Mouse (Mus musculus): ENCODE measurements around the gene Rapgef2.
"Not testable (repeated sequence)": the region's sequence is repeated elsewhere in the genome, so short reads cannot be mapped to it uniquely, and the experiment has no call there.

Gene Rapgef2

DNA sequence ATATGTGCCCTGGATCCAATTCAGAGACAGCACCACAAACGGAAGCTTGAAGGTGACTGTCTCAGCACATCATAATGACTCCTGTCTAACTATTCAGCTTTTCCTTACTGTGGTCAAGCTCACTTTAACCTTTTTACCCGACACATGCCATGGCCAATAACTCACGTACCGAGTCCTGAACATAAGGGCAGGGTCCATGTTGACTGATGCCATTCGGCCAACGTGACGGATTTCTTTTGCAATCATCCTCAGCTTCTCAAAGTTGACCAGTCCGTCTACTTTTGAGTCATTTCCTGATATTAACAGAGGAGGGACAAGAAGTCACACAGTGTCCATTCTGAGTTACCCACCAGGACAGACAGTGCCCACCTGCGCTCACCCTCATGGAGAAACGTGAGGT lies 203.3 kb downstream of the Rapgef2 start:
- no peak for DNase-seq

DNA sequence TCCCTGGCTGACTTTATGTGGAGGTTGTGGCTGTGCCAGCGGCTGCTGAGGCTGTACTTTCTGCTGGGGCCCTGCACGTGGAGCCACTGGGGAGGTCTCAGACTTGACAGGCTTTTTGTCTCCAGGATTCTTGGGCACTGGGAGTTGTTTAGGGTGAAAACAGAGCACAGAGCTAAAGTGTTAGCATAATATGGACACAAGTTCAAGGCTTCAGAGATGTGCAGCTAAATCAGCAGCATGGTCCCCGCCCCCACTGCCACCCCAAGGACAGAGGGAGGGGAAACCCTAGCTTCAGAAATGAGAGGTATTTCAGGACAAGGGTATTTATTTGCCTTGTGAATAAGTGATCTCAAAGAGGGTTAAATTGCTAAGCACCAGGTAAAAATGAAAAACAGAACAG lies 207.2 kb downstream of the Rapgef2 start:
- no peak for DNase-seq

DNA sequence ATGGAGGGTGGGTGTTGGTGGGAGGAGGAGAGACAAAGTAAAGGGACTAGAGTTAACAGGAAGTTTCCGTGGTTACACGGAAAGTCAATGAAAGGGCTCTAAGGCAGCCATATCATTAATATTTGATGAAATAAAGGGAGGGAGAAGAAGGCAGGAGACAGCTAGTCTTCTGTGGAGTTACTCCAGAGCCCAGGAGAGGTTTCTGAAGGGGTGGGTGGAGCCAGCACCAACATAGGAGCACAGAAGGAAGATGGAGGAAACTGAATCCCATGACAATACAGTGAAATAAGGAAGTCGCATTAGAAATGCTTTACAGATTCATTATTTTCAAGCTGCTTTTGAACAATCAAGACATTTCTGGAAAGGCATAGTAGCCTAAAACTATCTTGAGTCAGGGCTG lies 211.3 kb downstream of the Rapgef2 start:
- no peak for DNase-seq

GRCm38 (mm10) chr3:79073541-79074244 lies 212.6 kb downstream of the Rapgef2 start:
- no peak for DNase-seq

GRCm38 (mm10) chr3:79071561-79071960 lies 214.8 kb downstream of the Rapgef2 start:
- peak; percentile 15 for DNase-seq

GRCm38 (mm10) chr3:79069891-79070290 lies 216.4 kb downstream of the Rapgef2 start:
- no peak for DNase-seq

- no peak for DNase-seq
Observed at GRCm38 (mm10) chr3:79068976-79069375, 217.3 kb downstream of the Rapgef2 start.

GRCm38 (mm10) chr3:79066455-79067055 lies 219.8 kb downstream of the Rapgef2 start:
- no peak for DNase-seq

GRCm38 (mm10) chr3:79064096-79064495 lies 222.2 kb downstream of the Rapgef2 start:
- no peak for DNase-seq

DNA sequence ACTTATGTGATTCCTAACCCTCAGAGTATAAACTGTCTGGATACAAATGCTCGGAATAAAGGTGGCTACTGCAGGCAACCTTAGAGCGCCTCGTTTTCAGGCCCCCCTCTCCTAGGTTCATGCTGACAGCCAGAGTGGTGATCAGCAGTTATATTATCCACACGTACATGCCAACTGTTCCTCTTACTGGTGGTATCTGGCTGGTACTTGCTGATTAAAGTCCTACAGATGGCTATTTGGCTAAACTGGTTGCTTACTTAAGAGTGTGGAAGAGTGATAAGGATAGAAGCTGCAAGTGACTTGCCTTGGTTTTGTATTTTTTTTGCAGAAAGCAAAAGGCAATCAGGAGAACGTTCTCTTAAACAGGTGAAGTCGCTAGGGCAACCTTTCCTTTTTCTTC lies 224.9 kb downstream of the Rapgef2 start:
- DNase-seq: no peak

DNA sequence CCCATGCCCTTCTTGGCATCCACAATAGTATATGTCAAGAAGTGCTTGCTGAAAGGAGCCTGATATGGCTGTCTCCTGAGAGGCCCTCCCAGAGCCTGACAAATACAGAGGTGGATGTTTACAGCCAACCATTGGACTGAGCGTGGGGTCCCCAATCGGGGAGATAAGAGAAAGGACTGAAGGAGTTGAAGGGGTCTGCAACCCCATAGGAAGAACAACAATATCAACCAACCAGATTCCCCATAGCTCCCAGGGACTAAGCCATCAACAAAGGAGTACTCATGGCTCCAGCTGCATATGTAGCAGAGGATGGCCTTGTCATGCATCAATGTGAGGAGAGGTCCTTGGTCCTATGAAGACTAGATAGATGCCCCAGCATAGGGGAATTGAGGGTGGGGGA lies 227.8 kb downstream of the Rapgef2 start:
- not testable (repeated sequence) for DNase-seq

- no peak for DNase-seq
Observed at GRCm38 (mm10) chr3:79045251-79045650, 241.1 kb downstream of the Rapgef2 start.

DNA sequence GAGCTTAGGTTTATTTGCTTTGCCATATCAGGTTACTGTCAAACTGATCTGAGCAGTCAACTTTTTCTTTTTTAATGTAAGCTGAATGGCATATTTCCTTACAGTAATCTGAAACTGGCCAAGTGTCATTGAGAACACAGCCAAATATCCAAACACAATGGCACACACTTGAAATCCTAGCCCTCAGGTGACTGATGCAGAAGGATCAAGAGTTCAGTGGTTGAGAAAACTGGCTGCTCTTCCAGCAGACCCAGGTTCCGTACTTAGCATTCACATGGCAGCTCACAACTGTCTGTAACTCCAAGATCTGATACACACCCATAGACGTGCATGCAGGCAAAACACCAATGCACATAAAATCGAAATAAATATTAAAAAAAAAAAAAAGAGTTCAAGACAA lies 243.3 kb downstream of the Rapgef2 start:
- no peak for DNase-seq

- DNase-seq: no peak
Observed at GRCm38 (mm10) chr3:79039666-79040450, 246.5 kb downstream of the Rapgef2 start.

DNA sequence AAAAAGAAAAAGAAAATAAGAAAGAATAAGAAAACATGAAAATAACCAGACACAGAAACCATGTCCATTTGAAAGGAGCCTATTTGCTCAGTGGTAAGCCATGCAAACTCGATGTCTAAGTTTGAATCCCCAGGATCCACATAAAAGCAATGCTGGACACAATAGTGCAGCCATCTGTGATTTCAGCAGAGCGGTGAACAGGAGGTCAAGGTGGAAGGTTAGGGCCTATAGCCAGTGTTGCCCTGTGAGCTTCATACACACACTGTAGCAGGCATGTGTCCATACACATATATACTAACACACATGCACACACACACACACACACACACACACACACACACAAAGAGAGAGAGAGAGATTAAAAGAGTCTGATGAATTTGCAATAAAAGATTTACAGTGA lies 247.3 kb downstream of the Rapgef2 start:
- no peak for DNase-seq

DNA sequence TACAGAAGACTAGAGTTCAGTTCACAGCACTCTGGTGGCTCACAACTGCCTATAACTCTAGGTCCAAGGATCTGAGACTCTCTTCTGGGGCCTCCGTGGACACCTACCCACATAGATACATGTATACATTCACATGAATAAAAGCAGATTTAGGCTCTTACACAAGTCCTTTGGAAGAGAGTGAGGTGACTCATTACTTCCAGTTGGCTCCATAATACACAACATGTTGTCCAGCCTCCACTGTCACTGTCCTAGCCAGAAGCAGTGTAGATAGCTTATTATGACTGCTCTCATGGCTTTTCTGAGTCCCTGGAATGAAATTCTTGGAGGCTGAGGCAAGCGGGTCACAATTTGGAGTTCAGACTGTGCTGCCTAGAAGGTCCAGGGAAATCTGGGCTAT lies 251.9 kb downstream of the Rapgef2 start:
- DNase-seq: no peak

DNA sequence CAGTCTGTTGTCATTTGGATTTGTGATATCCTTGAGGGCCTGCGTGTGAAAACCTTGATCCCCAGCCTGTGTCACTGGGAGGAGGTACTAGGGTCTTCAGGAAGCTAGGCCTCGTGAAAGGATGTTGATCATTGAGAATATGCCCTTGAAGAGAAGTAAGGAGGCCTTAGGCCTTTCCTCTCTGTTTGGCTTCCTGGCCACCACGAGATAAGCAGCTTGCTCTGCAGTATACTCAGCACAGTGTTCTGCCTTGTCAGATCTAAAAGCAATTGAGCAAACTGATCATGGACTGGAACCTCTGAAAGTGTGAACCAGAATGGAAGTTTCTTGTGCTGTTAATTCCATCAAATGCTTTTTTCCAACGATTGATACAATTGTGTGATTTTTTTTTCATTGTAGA lies 255.5 kb downstream of the Rapgef2 start:
- no peak for DNase-seq

- no peak for DNase-seq
Observed at GRCm38 (mm10) chr3:79028153-79028878, 258.0 kb downstream of the Rapgef2 start.

GRCm38 (mm10) chr3:79025983-79026382 lies 260.3 kb downstream of the Rapgef2 start:
- DNase-seq: peak; percentile 20

DNA sequence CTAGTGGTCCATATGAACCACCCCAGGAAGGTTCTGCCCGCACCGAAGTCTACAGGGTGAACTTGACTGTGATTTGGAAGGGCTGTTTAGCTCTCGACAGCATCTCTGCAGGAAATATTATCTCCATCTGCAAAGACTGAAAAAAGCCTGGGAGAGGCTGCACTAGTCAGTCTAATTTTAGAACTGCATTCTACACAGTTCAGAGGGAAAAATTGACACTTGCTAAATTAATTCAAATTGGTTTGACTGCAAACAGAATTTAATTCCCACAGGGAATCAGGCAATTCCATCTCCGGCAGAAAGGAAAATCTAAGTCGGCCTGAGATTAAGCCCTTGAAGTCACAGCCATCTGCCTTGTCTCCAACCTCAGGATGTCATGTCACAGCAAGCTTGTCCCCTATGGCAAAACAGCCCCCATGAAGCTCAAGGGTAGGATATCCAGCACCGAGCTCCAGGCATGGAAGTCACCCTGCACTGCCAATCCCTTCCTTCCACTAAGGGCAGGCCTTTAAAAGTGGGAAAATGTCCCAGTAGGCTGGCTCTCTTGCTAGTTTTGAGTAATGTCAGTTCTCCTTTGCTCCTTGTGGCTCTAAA lies 262.5 kb downstream of the Rapgef2 start:
- no peak for DNase-seq

DNA sequence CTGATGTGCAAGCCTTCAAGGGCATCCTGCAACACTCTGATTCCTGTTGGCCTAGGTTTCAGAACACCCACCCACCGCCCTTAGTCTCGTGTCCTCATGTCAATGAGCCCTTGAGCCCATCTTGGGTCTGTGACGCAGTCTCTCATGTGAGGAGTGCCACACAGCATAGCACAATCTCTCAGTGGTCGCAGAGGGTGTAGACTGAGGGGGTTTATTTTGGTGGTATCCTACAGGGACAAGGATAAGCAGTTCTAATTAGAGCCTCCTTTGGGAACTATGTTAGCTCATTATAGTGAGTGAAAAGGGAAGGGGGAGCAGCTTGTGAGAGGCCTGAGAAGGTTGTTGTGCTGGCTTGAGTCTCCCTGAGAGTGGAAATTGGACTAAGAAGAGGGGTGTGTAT lies 263.6 kb downstream of the Rapgef2 start:
- no peak for DNase-seq

GRCm38 (mm10) chr3:79017440-79017839 lies 268.9 kb downstream of the Rapgef2 start:
- no peak for DNase-seq

DNA sequence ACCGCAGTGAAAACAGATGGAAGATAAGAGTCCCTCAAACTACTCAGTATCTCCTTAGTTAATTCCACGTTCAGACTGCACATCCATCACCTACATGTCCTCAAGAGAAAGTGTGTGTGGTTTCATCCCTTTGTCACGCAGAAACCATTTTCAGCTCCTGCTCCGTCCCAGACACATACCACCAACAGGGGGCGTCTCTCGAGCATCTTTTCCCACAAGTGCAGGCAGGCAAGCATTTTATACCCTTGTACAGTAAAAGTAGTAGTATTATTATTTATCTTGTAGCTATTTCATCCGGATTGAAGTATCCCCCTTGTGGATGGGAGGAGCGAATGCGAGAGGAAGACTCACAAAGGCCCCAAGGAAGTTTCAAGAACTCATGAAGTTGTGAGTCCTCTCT lies 269.5 kb downstream of the Rapgef2 start:
- no peak for DNase-seq
